Mouse (Mus musculus): ENCODE measurements around the gene Cdc42.

Gene Cdc42

DNA sequence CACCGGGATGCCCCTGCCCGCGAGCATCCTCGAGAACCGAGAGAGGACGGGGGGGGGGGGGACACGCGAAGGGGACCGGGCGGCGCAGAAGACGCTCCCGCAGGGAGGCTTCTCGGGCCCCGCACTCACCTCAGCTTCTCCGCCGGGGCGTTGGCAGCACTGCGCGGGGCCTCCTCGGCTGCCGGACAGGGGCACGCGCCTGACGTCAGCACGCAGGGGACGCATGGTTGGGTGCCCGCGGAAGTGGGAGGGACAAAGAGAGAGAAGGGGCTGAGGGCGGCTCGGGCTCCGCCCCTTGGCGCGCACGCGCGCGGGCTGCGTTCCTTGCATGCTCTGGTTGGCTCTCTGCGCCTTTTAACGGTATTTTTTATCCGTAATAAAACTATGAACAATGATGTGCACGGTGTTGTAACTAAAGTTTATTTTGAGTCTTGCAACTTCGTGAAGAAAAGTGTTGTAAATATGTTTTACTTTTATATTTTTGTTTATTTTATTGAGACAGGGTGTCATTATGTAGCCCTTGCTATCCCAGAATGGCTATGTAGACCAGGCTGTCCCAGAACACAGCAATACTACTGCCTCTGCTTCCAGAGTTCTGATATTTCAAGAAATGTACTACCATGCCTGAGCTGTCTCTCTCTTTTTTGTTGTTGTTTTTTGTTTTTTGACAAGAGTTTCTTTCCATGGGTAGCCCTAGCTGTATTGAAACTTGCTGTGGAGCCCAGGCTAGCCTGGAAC lies at the start of gene Cdc42:
Gene Cdc42 (minus strand): TSS at position 204 of the 738 bp plus-strand sequence.
- DNase-seq: peak; percentile 99

DNA sequence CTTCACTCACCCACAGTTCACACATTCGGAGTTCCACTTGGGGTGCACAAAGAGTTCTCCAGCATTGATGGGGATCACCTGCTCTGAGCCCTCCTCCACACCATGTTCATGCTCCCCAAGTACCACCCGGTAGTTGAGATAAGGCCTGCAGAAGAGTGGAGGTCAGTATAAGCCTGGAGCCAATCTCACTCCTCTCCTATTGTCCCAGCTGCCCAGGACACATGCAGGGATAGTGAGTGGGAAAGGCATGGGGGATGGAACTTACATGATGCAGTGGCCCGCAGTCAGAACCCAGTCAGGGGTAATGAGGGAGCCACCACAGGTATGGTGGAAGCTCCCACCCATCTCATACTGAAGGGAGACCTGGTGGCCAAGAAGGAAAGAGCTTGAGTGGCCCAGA lies 48.1 kb upstream of the Cdc42 start:
- DNase-seq: no peak

DNA sequence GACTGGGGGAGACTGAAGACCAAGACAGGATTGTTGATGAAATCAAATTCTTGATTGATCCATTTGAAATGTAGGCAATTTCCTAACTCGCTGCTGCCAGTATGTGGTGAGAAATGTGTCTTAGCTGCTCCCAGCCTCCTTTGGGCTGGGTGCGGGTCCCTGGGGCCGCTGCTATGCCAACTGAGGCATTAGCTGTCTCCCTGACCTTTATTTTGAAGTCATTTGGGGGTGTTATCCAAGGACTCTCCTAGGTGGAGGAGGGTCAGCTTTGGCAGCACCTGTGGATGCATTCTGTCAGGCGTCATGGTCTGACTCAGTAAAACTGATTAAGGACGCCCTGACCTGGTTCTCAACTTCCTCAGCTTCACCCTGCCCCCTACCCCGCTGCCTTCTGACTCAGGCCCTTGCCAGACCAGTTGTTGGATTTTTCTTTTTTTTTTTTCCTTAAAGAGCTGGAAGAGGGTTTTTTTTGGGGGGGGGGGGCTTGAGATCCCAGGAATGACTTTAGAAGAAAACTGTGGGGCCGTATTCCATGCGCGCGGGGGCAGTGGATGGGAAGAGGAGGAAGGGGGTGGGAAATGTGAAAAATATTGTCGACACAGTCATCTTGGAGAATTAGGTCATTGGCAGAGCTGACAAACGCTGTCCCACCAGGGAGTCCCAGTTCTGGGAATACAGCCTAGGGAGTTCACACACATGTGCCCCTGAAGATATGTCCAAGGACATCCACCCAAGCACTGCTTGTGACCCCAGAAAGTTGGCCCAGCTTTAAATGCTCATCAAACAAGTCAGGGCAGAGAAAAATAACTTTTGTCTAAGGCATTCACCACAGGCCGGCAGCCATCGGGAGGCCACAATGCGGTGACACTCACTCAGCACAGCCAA lies 39.4 kb upstream of the Cdc42 start:
- no peak for DNase-seq

DNA sequence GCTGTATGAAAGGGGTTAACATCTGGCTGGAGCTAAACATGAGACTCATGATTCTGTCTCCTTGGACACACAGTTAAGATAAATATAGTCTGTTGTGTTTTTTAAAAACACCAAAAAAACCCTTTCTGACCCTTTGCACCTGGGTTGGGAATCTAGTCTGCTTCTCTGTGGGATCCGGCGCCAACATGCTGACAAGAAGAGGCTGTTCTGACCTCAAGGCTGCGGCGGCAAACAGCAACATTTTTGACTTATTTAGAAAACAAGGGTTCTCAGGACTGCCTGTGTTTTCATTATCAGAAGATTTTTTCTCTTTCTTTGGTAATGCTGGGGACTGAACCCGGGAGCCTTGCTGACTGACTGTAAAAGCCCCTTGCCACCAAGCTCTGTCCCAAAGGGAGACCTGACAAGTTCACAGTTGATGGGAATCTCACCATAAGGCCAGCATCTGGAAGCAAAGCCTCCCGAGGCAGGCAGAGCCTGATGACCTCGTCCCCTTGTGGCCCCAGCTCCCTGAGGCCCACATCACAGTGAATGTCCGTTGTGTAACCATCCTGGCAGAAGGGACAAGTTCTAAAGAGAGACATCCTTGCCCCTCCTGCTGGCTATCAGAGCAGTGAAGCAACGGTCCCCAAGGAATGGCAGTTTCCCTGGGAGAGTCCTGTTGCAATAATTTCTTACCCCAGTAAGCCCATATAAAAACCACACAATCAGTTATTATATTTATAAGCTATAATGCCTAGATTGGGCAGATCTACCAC lies 36.0 kb upstream of the Cdc42 start:
- DNase-seq: no peak

DNA sequence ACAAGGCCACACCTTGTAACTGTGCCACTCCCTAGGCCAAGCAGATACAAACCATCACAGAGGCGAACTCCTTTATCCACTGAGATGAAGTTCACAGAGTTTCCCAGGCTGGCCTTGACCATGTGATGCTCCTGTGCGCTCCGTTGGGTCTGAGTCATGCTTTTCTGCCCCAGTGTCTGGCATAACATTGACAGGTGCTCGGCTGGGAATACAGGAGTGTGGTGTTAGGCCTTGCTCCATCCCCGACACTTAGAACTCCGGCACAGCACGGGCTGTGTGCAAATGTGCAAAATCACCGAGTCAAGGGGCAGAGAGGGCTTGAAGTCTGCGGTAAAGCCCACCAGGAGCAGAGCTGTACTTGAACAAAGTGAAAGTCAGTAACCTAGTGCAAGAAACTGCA lies 35.4 kb upstream of the Cdc42 start:
- DNase-seq: no peak

DNA sequence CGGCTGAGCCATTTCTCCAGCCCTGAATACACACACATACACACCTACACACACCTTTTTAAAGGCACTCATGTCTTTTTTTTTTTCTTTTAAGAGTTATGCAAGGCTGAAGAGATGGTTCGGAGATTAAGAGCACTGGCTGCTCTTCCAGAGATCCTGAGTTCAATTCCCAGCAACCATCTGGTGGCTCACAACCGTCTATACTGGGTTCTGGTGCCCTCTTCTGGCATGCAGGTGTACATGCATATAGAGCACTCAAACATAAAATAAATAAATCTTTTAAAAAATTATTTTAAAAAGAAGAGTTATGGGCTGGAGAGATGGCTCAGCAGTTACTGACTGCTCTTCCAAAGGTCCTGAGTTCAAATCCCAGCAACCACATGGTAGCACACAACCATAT lies 33.8 kb upstream of the Cdc42 start:
- no peak for DNase-seq

DNA sequence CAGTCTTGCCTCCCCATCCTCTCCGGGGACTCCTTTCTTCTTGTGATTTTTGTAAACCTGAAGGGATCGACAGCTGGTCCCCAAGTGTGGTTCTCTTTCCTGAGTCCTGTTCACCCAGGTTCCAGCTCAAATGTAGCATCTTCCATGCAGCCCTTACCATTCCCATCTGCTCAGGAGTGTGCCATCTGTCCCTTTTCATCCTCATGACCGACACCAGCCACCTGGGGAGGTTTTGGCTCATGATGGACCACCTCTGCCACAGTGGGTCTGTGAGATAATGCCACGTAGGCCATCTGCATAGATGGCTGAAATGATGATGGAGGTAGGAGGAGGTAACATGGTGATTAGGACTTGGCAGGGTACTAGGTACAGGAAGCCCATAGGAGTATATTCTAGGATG lies 32.7 kb upstream of the Cdc42 start:
- no peak for DNase-seq

DNA sequence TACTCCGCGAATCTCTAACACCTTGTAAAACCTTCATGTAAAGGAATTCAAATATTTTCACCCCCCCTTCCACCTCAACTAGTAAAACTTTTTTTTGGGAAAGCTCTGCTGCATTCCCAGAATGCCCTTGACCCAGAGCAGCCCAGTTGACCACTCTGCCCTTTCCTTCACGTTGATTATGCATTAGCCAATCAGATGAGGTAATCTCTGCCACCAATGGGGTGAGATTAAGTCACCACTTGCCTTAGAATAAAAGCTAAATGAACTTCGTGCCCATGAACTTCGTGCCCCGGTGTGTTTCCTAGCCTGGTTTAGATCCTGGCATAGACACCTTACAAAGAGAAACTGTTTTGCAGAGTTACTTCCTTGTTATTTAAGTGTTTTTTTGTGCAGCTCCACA lies 31.5 kb upstream of the Cdc42 start:
- DNase-seq: no peak

DNA sequence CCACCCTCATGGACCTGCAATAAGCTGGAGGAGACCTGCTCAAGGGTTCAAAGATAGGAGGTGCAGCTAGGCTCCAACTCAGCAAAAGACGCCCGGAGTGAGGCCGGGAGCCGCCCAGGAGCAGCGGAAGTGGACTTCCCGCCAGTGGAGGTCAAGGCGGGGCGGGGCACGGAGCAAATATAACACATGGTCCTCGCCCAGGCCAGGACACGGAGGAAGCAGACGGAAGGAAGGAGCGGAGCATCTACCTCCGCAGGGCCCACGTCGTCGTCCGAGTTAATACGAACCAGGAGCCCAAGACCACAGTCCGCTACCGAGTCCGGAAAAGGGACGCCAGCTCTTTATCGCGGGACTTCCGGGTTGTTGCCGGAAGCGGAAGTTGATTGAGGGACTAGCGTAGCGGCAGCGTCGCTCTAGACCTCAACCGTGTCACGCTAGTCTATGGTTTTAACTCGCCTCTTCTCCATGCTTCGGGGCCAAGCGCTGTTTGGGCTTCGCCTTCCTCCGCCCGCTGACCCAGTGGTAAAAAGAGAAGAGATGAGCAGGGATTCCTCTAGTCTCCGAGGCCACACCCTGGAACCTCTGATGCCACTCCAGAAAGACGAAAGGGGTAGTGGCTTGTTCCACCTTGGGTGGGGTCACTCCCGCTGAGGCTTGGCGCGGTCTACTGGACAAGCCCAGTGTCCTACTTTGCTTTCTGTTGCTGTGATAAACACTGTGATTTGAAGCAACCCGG lies 30.7 kb upstream of the Cdc42 start:
- DNase-seq: peak; percentile 90

DNA sequence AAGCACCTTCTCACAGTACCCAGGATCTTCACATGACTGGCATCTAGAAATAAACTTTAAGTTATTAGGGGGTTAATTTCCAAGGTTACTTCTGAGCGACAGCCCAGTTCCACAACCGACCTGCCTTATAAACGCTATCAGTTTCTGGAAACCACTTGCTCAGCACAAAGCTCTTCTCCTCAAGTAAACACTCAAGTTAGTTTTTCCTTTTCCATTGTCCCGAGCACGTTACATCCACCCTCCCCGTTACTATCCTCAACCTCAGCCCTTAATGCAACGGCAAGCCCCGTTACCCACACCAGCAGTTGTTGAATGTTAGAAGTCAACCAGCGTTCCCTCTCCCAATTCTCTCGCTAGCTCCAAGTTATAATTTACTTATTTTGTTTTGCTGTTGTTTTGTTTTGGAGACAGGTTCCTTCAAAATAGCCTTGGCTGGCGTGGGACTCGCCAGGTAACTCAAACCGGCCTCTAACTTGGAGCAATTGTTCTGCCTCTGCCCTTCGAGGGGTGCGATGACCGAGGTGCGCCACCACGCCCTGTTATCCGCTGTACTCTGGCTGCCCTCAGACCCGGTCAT lies 30.1 kb upstream of the Cdc42 start:
- DNase-seq: no peak

DNA sequence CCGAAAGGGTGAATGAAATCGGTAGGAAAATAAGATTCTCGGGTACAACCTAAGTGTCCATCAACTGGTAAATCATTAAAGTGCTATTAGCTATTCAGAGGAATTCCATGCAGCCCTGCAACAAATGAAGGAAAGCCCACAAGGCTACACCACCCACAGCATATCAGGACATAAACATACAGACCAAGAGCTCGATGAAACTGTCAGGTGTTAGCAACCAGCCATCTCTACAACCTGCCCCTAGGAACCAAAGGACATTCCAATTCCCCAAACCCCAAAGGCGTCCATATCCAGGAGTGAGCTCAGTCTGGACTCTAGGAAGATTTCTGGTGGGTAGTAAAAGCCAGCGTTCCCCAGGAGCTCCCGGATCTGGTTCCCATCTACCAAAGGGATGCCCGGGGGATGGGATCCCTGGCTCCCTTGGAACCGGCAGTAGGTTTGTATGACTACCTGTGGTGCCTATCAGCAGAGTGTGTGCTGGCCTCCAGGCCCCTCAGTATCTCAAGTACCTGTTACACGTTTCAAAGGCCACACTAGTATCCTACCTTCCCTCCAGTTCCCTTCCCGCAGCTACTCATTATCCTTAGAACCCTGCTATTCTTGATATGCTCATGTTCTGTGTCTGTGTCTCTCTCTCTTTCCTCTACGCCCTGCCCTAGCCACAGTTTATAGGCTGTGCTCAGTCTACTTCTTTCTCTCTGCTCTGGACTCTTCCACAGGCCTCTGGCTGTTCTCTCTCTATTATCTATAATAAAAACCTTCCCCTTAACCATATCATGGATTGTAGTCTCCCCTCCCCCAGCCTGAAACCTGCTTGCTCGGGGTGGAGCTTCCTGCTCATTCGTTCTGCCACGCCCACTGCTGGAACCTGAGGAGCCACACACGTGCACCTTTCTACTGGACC lies 23.4 kb upstream of the Cdc42 start:
- DNase-seq: no peak

DNA sequence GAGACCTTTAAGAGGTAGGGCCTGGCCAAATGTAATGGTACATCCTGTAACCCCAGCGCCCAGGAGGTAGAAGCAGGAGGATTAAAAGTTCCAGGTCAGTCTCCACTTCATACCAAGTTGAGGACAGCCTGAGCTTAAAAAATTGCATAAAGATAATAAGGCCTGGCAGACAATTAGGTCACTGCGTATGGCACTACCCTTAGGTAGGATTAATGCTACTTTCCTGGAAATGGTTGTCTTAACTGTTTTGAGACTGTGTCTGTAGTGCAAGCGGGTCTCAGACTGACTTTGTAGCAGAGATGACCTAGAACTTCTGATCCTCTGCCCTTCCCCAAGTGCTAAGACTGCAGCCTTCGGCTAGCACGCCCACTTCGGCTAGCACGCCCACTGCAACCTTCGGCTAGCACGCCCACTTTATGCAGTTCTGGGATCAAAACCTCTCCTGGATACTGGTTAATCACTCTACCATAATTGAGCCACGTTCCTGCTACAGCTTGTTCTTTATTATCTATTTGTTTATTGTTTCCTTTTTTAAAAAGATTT lies 22.3 kb upstream of the Cdc42 start:
- no peak for DNase-seq

DNA sequence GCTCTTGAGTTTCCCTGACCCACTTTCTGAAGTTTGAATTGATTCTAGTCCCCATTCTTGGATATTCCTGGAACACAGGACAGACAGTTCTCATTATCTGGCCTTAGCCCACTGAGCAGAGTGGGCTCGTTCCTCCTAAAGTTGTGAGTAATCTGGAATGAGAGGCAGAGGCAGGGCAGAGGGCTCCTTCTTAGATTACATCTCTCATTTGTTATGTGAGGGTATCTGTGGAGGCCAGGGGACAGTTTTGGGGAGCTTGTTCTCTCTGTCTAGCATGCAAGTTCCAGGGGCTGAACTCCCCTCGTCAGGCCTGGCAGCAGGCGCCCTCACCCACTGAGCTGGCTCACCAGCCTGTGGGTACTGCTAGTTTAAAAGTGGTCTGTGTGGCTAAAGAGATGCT lies 21.6 kb upstream of the Cdc42 start:
- DNase-seq: no peak

DNA sequence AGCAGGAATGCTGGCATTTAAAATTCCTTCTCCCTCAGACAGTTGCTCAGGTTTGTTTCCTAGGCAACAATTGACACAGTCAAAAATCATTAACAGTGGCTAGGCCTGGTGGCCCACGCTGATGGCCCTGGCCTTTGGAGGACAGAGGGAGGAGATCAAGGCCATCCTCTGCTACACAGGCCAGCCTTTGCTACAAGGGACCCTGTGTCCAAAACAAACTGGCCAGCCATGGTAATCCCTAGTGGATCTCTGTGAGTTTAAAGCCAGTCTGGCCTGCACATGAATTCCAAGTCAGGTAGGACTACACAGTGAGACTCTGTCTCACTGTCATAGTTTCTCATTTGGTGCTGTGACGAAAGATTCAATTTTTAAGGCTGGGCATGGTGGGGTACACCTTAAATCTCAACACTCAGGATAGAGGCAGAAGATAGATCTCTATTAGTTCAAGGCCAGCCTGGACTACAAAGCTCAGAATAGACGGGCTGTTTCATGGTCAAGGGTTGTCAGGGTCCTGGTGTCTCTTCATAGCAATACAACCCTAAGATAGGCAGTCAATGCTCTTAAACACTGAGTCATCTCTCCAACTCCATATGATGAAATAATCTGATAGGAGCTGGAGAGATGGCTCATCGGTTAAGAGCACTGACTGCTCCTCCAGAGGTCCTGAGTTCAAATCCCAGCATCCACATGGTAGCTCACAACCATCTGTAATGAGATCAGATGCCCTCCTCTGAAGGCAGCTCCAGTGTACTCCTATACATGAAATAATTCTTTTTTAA lies 20.2 kb upstream of the Cdc42 start:
- DNase-seq: no peak

DNA sequence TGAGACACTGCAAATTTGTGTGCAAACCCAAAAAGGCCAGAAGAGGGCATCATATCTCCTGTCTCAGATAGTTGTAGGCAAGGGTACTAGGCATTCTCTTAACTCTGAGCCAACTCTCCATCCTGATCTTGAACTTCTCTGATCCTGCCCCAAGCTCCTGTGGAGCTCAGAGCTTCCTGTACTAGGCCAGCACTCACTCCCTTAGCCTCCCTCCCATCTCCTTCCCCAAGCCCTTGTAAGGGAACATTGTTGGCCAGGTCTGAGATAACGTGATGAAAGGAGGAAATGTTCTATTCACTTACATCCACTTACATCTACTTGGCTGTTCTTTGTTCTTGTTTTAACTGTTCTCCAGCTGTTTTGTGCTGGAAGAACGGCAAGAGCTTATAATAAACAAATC lies 19.3 kb upstream of the Cdc42 start:
- no peak for DNase-seq

DNA sequence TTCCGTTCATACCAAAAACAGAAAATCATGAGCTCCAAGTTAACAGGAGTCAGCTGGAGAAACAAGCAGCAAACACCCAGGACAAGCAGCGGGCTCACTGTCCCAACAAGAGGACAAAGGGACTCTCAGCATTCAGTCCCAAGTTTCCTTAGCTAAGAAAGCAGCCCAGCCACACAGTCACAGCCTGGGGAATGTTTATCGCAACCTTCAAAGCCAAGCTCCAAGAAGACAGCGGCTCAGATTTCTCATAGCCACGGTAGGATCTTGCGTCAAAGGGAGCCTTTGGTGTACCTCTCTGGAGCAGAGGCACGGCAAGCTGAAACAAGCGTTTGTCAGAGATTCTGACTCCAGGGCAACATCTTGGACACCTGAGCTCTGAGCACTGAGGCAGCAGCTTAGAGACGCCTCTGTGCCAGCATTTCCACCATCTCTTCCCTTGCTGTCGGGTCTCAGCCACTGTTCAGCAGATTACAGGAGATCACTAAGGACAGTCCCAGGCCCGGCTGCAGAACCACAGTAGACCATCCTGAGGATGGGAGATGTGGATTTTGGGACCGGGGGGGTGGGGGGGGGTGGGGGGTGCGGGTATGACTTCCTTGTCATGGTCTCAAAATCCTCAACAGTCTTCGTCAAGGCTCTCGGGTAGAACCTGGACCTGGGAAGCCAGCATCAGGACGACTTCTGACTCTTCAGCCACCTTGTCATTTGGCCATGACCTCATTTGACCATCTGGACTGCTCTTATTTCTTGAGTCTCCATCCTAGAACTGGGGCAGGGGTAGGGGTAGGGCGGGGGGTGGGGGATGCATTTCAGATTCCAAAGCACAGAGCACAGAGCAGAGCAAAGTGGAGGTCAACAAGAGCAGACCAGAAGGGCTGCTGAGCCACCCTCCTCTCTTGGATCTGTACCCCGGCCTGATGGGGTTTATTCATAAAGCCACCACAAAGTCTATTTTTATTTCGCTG lies 18.1 kb upstream of the Cdc42 start:
- no peak for DNase-seq

DNA sequence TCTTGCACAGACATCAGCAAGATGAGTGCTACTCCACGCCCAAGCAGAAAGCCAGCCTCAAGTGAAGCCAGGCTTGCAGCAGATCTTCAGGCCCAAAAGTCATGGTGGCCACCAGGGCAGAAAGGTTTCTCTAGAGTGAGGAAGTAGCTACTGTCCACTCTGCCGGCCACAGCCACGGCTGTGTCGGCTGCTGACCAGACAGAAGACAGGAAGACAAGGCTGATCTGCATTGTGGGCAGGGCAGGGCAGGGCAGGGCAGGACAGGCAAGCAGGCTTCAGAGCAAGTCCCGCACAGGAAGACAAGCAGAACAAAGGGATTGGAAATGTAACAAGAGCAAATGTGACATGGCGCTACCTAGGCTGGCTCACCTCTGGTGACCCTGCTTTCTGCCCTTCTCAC lies 16.2 kb upstream of the Cdc42 start:
- no peak for DNase-seq

DNA sequence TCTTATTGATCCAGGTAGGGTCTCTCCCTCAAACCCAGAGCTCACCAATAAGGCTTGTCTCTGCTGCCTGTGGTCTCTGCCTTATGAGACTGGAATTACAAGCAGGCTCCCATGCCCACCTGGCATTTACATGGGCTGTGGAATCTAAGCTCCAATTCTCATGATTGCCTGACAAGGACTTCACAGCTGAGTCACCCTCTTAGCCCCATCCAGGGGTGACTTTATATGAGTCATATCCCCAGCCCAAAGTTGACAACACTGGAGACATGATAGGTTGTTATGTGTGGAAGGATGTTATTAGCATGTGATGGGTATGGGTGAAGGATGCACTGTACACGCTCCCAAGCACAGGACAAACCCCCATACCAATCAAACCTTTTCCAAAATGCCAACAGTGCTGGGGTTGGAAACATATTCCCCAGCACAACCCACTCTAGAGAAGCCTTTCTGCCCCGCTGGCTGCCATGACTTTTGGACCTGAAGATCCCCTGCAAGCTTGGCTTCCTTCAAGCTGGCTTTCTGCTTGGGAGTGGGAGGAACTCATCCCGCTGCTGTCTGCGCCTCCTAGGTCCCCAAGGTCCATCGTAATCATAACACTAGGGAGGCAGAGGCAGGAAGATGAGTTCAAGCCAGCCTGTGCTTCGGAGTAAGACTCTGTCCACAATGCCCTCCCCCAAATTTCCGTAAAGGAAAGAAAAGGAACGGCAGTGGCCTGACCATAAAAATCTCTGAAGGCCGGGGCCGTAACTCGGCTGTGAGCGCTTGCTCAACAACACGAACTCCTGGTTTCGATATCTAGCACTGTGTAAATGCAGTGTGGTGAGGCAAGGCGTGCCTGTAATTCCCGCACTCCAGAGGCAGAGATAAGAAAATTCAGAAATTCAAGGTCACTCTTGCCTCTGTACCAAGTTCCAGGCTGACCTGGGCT lies 14.3 kb upstream of the Cdc42 start:
- DNase-seq: no peak
